Mouse (Mus musculus) adrenal gland, postnatal 36 days (tissue): Measurements from ENCODE around the gene Rom1. TPM values are rescaled to one million over a fixed set of nuclear protein-coding genes. Genes with fewer than 3 reads are reported as not detected.
A peak's percentile ranks its signal among the peaks of the same experiment; 100 is the strongest.
"Not testable (repeated sequence)": the region's sequence is repeated elsewhere in the genome, so short reads cannot be mapped to it uniquely, and the experiment has no call there.

ENCODE experiments used
- DNase-seq, 2 experiments: peaks; one replicate each; pipeline ENCODE4 v3.0.0; 2021; ENCODE audit warnings: mixed read lengths in 1 of 2
- long read RNA-seq, 2 experiments: library from polyadenylated mRNA; stranded (forward); transcript quantifications; one replicate each; pipeline ENCODE4 v2.0.0; 2021; ENCODE audit warnings: borderline sequencing depth in 2 of 2
- total RNA-seq, 2 experiments: library from RNA; stranded (reverse); gene quantifications; 2 replicates each; pipeline ENCODE4 v1.2.3; 2021

Rom1 gene
- 10 to 100 TPM; 38.7 to 61.5 TPM for total RNA-seq
- long read RNA-seq, experiment 1, transcript Rom1-201 (3 exons, 1,517 nt), result major isoform, 60 of 62 reads
- long read RNA-seq, experiment 1, partial matches to known transcripts, result 1 of 62 reads
- long read RNA-seq, experiment 1, other reads (novel, unspliced or antisense), result 1 of 62 reads
- long read RNA-seq, experiment 2, transcript Rom1-201 (3 exons, 1,517 nt), result major isoform, 14 of 16 reads
- long read RNA-seq, experiment 2, partial matches to known transcripts, result 2 of 16 reads
- long read RNA-seq, experiment 2, other reads (novel, unspliced or antisense), result 0 of 16 reads

DNA sequence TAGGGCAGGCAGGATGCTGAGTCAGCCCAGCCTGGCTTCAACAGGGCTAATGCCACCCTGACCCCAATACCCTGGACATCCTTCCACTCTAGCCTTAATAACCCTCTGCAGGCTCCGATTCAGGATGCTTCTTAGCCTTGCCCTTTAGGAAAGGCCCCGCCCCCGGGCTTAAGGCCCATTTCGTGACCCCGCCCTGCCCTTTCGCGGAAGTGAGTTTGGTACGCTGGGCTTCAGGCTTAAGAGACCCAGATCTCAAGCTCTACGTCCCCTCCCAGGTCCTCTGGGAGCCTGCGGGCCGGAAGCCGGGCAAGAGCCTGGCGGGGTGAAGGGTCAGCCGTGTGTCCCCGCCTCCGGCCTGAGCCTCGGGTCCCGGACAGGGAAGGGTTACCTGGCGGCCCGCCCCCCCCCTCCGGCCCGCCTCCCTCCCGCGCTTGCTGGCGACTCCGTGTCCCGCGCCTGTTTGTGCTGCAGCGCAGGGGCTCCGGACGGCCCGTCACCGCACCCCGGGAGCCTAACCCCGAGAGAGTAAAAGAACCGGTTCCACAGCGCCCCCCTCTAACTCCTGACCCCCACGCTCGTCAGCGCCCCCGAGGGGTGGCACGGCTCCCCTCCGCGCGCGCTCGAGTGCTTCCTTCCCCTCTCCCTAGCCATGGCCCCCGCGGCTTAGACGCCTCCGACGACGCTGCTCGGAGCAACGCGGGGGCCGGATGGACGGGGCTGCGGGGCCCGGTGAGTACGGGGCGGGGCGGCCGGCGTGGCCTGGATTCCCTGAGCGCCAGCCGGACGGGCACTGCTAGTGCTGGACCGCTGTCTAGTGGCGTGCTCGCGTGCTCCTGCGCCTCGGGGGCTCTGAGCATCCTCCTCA is at the start of gene Rom1, which contains the start of gene Eml3:
Rom1 (minus strand) TSS at position 133 of the 865 bp plus-strand sequence.
Eml3 (plus strand) TSS at position 329 of the 865 bp plus-strand sequence.
- DNase-seq, result peak; percentile 96

DNA sequence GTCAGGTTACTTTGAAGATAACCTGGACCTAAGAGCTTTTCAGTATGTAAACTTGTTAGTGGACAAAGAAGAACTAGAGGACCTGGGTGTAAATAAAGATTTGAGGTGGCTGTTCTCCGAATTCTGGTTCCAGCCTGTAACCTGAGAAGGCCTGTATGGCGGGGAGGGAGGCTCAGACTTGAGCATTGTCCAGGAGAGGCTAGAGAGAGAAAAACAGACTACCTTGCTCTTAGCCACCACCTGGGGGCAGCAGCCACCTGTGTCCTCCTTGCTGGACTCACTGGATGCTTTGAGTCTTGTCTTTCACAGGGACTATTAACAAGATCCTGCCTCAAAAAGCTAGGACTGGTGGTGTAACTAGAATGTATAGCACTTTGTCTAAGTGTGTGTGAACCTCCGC is 47.4 kb upstream of the Rom1 start:
- DNase-seq, result peak in 1 of 2 experiments; percentile 72

DNA sequence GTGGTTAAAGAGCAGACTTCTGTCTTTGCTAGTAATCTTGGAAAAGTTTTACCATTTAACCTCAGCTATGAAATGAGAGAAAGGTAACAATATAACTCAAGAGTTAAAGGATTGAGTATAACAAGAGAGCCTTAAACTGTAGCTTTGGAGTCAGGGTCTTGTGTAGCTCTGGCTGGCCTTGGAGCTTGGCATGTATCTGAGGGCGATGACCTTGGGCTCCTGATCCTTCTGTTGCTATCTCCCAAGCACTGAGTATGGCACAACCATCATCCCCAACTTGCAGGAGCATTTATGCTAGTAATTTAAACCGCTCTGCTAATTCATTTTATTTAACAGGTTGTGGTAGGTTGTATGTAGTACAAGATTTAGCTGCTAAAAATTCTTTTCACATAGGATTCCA is 46.3 kb upstream of the Rom1 start:
- DNase-seq, result peak; percentile 54 to 60

DNA sequence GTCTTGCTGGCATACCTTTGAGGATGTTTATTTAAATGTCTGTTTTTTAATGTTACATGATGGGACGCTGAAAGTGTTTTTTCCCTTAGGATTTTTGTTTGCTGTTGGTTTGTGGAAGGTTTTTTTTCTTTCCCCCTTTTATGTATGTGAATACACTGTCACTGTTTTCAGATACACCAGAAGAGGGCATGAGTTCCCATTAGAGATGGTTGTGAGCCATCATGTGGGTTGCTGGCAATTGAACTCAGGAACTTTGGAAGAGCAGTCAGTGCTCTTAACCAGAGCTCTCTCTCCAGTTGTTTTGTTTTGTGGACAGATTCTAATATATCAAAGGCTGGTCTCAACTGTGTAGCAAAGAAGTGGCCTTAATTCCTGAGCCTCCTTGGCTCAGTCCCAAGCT is 45.5 kb upstream of the Rom1 start:
- DNase-seq, result no peak

DNA sequence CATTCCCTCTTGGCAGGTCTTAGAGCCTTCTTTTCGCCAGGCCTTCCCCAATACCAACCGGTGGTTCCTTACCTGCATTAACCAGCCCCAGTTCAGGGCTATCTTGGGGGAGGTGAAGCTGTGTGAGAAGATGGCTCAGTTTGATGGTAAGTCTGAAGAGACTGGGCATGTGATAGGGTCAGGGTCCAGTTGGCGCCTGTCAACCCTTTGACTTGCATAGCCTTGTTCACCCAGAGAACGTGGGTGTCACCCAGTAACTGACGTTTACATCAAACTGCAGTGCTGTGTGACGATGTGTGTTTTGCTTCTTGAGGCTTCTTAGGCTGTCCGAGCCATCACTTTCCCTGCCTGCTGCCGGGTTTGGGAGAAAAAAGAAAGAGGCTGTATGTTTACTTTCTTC is 43.3 kb upstream of the Rom1 start:
- DNase-seq, result not testable (repeated sequence)

DNA sequence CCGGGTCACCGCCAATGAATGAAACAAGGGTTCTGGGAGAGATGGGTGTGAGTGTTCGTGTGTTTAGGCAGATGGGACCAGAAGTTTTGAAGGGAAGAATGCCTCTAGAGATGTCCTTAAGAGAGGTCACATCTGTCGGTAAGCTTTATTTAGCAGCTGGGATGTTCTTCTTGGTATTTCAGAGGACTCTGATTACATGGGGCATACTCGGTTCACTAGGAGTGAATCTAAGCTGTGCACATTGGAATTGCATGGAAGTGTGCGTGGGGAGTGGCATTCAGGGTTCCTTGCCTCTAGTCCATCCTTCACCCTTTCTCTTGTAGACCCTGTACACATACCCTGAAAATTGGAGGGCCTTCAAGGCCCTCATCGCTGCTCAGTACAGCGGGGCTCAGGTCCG is 38.7 kb upstream of the Rom1 start:
- no peak for DNase-seq

DNA sequence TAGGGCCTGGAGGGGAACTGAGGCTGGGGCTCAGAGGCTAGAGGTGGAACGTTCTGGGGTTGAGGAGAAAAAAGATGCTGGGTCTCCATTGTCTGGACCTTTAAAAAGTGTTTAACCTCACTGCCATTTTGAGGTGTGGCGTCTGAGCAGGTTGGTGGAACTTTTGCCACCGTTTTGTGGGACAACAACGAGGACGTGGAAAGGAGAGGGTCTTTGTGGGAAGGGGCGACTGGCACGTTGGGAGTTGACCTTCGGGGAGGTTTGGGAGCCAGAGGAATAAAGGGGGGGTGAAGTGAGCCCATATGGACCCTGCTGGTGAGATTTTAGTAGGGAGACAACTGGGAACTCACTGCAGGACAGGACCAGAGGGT is 38.2 kb upstream of the Rom1 start:
- no peak for DNase-seq

DNA sequence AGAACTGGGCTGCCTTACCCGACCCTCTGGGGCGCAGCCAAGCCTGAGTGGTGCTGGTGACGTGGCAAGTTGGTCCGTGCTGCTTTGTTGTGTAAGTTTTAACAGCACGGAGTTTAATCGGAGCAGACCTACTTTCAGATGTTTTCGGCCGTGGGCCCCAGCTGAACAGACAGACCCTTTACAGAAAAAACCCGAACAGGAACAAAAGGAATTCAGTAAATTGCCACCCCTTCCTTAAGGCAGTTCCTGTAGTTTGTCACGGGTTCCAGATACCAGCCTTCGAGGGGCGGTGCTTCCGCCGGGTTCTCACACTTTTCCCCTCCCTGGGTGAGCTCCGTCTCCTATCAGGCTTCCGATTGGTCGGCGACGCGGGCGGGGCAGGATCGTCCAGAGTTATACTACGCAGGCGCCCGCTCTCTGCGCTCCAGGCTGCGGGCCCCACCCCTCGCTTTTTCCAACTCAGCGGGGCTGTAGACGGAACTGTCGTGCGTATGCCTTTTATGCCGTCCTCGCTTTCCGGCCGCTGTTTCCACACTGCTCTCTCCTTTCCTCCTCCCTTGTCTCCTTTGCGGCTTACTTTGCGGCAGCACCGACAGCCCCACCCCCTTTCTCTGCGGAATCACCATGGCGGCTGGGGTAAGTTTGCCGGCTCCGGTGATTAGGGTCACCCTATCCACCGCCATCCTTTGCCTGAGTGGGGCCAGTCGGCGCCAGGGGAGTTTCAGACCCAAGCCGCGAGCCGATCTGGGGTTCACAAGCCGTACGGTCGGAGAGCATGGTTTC is 37.6 kb upstream of the Rom1 start, which contains the start of gene Eef1g:
Eef1g (plus strand) TSS at position 452 of the 783 bp plus-strand sequence.
- DNase-seq, result peak; percentile 99

DNA sequence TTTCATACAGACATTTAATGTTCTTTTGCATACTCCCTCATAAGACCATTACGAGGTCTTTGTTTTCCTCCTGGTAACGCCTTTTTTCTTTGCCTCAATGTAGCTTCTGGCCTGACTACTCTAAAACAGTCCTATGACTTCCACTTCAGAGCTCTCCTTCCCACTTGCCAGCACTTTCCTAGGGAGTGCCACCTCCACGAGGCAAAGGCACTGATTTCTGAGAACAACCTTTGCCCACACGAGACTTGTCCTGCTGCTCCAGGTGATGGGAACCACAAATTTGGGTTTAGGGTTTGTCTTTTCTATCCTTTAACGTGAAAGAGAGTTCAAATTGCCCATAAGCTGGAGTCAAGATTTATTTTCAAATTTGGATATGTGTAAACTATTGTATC is 37.0 kb upstream of the Rom1 start:
- no peak for DNase-seq

DNA sequence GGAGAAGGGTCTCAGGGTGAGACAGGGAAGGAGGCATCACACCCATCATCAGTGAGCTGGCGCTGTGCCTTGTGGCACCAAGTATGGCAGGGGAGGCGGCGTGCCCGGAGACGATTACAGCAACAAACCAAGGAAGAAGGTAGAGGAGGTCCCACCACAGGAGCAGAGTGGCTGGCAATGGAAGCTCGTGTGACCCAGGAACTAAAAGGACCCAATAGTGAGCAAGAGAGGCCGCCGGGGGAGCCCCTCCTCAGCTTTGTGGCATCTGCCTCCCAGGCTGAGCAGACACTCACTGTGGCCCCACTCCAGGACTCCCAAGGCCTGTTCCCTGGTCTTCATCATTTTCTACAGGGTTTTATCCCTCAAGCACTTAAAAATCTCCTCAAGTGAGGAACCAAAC is 36.6 kb upstream of the Rom1 start:
- no peak for DNase-seq

DNA sequence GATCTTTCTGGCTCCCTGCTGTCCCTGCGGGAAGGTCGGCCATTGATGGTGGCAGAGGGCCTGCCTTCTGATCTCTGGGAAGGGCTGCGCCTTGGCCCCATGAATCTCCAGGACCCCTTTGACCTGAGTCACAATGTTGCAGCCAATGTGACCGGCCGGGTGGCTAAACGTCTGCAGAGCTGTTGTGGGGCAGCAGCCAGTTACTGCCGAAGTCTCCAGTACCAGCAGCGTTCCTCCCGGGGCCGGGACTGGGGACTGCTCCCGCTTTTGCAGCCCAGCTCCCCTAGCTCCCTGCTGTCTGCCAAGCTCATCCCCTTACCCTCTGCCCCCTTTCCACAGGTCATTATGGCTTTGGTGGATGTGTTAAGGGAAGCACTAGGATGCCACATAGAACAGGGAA is 35.9 kb upstream of the Rom1 start:
- no peak for DNase-seq

DNA sequence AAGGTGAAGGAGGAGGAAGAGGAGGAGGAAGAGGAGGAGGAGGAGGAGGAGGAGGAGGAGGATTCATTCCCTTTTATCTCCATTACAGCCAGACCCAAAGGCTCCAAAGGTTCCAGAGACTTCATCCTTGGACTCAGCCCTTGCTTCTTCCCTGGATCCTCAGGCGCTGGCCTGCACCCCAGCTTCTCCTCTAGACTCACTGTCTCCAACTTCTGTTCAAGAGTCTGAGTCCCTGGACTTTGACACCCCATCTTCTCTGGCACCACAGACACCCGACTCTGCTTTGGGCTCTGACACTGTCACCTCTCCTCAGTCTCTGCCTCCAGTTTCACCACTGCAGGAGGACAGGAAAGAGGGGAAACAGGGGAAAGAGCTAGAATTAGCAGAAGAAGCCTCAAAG is 33.1 kb upstream of the Rom1 start:
- DNase-seq, result no peak

DNA sequence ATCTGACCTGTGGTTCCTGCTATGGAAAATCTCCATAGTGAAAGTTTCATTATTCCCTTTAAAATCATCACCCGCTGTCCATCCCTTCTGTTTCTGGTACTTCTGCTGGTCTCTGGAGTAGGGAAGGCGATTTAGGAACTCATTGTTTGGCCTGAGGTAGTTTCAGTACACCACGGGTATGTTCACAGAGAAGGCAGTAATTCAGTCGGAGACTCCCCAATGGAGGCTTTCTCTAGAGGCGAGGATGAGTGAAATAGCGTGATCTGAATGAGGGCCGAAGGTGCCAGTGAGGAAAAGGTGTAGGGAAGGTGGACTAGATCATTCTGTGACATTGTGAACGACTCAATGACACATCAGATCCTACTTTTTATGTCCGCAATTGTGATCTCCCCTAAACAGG is 25.0 kb upstream of the Rom1 start:
- no peak for DNase-seq

DNA sequence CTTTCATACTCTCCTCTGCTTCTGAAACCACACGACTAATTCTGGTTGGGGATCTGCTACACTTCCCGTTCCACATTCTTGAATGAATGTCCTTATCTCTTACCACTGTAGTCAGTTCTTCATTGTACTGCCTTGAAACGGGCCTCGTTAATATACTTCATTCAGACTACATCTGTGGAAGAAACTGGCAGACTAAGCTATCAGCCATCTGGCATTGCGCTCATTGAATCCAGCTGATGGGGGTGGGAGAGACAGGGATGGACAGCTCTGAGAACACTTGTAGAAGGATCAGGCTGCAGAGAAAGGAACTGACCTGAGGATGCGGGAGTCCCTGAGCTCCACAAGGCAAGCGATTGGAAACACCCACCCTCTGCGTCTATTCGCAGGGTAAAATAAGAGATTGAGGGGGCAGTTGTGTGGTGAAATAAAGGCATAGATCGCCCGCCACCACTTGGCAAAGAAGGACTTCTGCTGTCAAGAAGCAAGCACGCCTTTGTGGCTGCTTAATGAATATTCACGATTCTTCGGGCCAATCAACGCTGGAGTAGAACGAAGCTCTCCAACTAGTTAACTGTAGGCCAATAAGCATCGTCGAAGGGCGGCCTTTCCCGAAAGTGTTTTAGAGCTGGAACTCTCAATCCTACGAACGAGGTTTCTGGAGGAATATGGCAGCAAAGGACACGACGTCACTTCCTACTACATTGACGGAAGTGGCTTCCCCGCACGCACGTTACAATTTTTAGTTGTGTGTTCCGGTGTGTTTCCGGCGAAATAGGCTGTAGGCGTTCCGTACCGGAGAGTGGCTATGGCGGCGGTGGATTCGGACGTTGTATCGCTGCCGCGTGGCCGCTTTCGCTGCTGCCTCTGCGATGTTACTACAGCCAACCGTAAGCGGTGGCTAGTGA is 24.2 kb upstream of the Rom1 start, which contains the start of gene Tut1:
Tut1 (plus strand) TSS at position 713 of the 905 bp plus-strand sequence.
- peak; percentile 87 to 88 for DNase-seq

DNA sequence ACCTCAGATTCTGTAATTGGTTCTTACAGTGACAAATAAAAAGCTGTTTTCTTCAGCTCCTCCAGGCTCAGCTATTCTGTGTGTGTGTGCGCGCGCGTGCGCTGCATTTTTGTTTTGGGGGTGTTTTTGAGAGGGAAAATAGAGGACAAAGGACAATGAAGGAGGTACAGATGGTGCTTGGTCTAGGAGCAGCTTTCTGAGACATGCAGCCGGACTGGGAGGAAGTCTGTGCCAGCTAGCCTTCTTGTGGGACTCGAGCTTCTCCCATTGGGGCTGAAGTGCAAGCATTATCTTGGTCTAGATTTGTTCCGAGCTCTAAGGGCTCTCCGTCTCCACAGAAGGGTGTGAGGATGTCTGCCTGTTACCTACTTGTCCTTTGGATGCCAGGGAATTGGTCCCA is 23.1 kb upstream of the Rom1 start:
- DNase-seq, result no peak

DNA sequence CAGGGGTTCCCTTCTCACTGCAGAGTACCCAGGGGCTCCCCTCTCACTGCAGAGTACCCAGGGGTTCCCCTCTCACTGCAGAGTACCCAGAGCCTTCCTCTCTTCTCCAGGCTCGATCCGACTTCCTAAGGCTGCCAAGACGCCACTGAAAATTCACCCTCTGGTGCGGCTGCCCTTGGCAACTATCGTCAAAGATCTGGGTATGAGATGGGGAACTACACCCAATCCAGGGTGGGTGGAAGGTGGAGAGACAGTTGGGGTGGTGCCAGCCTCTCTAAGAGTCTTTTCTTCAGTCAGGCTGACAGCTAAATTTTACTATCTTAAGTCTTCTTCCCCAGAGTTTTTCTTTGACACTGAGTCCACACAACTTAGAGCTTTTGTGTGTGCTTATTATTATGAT is 21.0 kb upstream of the Rom1 start:
- DNase-seq, result no peak

DNA sequence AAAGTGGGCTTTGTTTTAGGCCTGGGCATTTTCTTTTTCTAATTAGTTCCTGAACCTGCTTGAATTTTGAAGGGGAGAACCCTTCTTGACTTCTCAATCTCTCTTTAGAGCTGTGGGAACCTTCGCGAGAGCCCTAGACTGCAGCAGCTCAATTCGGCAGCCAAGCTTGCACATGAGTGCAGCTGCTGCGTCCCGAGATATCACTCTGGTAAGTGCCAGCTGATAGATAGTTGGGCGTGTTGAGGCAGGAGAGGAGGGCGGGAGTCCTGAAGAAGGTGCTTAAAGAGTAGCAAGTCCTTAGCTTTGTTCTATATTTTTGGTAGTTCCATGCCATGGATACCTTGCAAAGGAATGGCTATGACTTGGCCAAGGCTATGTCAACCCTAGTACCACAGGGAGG is 17.8 kb upstream of the Rom1 start:
- no peak for DNase-seq

DNA sequence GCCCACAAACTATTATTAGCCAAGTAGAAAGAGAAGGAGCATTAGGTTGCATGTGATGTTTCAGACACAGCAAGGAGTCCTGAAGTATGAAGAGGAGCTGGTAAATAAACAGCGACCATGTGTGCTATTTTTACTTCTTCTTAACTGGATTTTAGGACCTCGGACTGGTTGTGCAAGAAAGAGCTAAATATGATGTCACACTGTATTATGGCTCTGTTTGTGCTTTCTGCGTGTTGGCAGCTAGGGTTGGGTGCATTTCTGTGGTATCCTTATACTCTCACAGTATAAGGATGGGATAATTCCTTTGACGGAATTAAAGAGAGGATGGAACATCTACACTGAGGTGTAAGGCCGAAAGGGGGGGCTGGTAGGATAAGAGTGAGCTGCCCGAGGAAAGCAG is 16.1 kb upstream of the Rom1 start:
- DNase-seq, result no peak

DNA sequence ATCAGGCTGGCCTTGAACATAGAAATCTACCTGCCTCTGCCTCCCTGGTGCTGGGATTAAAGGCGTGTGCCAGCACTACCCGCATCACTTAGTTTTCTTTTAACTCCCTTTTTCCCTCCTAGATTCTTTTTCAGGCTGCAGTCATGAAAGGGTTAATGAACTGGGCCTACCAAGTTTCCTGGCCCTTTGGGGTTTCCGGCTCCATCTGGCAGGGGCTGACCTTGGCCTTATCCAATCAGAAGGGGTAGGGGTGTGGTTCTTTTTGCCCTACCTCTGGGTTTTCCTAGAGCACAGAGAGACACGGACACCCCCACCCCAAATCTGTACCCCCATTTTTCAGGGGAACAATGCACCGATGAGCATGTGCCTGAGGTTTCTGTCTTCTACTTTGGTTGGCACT is 15.6 kb upstream of the Rom1 start:
- DNase-seq, result peak; percentile 81 to 88

DNA sequence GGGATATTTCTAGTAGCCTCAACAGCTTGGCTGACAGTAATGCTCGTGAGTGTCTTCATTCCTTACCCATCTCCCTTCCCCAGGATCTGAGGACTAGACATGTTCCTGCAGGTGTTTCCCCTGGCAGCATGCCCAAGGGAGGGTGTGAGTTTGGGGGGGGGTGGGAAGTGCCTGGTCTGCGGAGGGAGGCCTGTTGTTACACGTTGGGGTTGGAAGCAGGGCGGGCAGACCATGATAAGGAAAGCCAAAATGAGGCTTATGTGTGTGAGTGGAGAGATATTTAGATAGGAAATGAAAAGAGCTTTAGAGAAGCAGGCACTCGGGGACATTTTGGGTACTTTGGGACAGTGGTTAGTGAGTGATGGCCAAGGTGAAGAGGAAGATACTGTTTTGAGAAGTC is 14.9 kb upstream of the Rom1 start:
- DNase-seq, result no peak

DNA sequence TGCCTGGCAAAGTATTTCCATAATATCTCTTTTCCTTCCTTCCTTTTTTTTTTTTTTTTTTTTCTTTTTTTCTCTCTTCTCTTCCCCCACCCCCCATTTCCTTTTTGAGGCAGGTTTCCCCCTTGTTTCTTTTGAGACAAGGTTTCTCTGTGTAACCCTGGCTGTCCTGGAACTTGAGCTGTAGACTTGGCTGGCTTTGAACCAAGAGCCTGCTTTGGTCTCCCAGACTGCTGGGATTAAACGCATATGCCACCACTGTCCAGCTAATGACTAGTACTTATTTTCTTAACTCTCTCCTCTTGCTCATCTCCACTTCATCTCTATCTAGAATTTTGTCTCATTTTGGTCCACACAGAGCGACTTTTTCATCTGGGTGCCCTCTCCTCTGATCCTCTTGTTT is 13.9 kb upstream of the Rom1 start:
- DNase-seq, result no peak
